Mouse (Mus musculus) right cerebral cortex, postnatal 14 days (tissue): ENCODE results near the gene Ramp2.
A peak's percentile ranks its signal among the peaks of the same experiment; 100 is the strongest.

Experiments used
- DNase-seq: peaks from one replicate; pipeline ENCODE4 v3.0.0; 2022

Gene Ramp2

GRCm38 (mm10) chr11:101245855-101246701 is at the start of gene Ramp2:
TSS of gene Ramp2 (plus strand) at chr11:101246028.
- DNase-seq, result peak; percentile 26

- no peak for DNase-seq
Measured at GRCm38 (mm10) chr11:101196175-101196574, 49.7 kb upstream of the Ramp2 start.

GRCm38 (mm10) chr11:101199555-101199954 is 46.3 kb upstream of the Ramp2 start:
- no peak for DNase-seq

- peak; percentile 36 for DNase-seq
Measured at GRCm38 (mm10) chr11:101200986-101201385, 44.8 kb upstream of the Ramp2 start.

- DNase-seq, result no peak
Measured at GRCm38 (mm10) chr11:101211970-101212369, 33.9 kb upstream of the Ramp2 start.

- DNase-seq, result no peak
Measured at GRCm38 (mm10) chr11:101216936-101217335, 28.9 kb upstream of the Ramp2 start.

GRCm38 (mm10) chr11:101218436-101219055 is 27.3 kb upstream of the Ramp2 start:
- no peak for DNase-seq

GRCm38 (mm10) chr11:101220853-101221252 is 25.0 kb upstream of the Ramp2 start:
- no peak for DNase-seq

GRCm38 (mm10) chr11:101221306-101221986 is 24.4 kb upstream of the Ramp2 start:
- DNase-seq, result no peak

- no peak for DNase-seq
Measured at GRCm38 (mm10) chr11:101224337-101224736, 21.5 kb upstream of the Ramp2 start.

- no peak for DNase-seq
Measured at GRCm38 (mm10) chr11:101225331-101226064, 20.3 kb upstream of the Ramp2 start.

- peak; percentile 82 for DNase-seq
Measured at GRCm38 (mm10) chr11:101226065-101226701, 19.6 kb upstream of the Ramp2 start, which contains the start of gene Ezh1. TSS of gene Ezh1 (minus strand) at chr11:101226463.

- DNase-seq, result no peak
Measured at GRCm38 (mm10) chr11:101229361-101229900, 16.4 kb upstream of the Ramp2 start.

GRCm38 (mm10) chr11:101230061-101230511 is 15.7 kb upstream of the Ramp2 start:
- no peak for DNase-seq

GRCm38 (mm10) chr11:101230526-101230925 is 15.3 kb upstream of the Ramp2 start:
- no peak for DNase-seq

- DNase-seq, result no peak
Measured at GRCm38 (mm10) chr11:101230991-101231871, 14.6 kb upstream of the Ramp2 start.

- no peak for DNase-seq
Measured at GRCm38 (mm10) chr11:101232010-101232839, 13.6 kb upstream of the Ramp2 start.

GRCm38 (mm10) chr11:101233240-101233639 is 12.6 kb upstream of the Ramp2 start:
- DNase-seq, result no peak

GRCm38 (mm10) chr11:101234124-101234523 is 11.7 kb upstream of the Ramp2 start:
- DNase-seq, result no peak

- no peak for DNase-seq
Measured at GRCm38 (mm10) chr11:101235429-101235828, 10.4 kb upstream of the Ramp2 start.
